Mouse (Mus musculus) liver, embryonic 13.5 days (tissue): ENCODE measurements around the gene Prr3. TPM values are rescaled to one million over a fixed set of nuclear protein-coding genes. Genes with fewer than 3 reads are reported as not detected.
A peak's percentile ranks its signal among the peaks of the same experiment; 100 is the strongest.
"Not testable (repeated sequence)": the region's sequence is repeated elsewhere in the genome, so short reads cannot be mapped to it uniquely, and the experiment has no call there.

Experiments used
- ATAC-seq: fragments of 200-750 bp; cut with Nextera tagmentation; 2 replicates; pipeline ENCODE4 v1.8.0; 2017; ENCODE audit warnings: low read depth, mild to moderate bottlenecking, moderate number of reproducible peaks, moderate library complexity
- DNase-seq: peaks from one replicate; pipeline ENCODE4 v3.0.0; 2022
- H3K27ac ChIP-seq: fragments of 300-500 bp; sonication (generic); 2 replicates; pipeline ENCODE4 v1.5.1; 2015; ENCODE audit warnings: moderate library complexity, mild to moderate bottlenecking, inconsistent platforms
- H3K27me3 ChIP-seq: fragments of 300-500 bp; sonication (generic); 2 replicates; pipeline ENCODE4 v1.6.1; 2015; ENCODE audit warnings: mild to moderate bottlenecking, inconsistent platforms
- H3K36me3 ChIP-seq: fragments of 300-500 bp; sonication (generic); 2 replicates; pipeline ENCODE4 v1.6.1; 2015; ENCODE audit warnings: mild to moderate bottlenecking, inconsistent platforms
- H3K4me1 ChIP-seq: fragments of 300-500 bp; sonication (generic); replicated peaks from 2 replicates; pipeline ENCODE4 v1.6.1; 2015; ENCODE audit warnings: inconsistent platforms
- H3K4me2 ChIP-seq: fragments of 300-500 bp; sonication (generic); 2 replicates; pipeline ENCODE4 v1.6.1; 2015; ENCODE audit warnings: inconsistent platforms, mild to moderate bottlenecking, moderate library complexity
- H3K4me3 ChIP-seq: fragments of 300-500 bp; sonication (generic); replicated peaks from 2 replicates; pipeline ENCODE4 v1.5.1; 2015; ENCODE audit warnings: mild to moderate bottlenecking, inconsistent platforms
- H3K9ac ChIP-seq: fragments of 300-500 bp; sonication (generic); 2 replicates; pipeline ENCODE4 v1.6.1; 2015; ENCODE audit warnings: mild to moderate bottlenecking, inconsistent platforms
- H3K9me3 ChIP-seq: fragments of 300-500 bp; sonication (generic); replicated peaks from 2 replicates; pipeline ENCODE4 v1.6.1; 2016; ENCODE audit warnings: inconsistent platforms
- WGBS: fragments of 180-500 bp; shearing (Covaris S2); methylation state at CpG from one replicate; pipeline ENCODE4 v1.1.7; 2015; ENCODE audit not compliant: insufficient replicate concordance; 5-methylcytosine and 5-hydroxymethylcytosine counted together
- polyA plus RNA-seq: library from polyadenylated mRNA; unstranded; fragments of >200 nt; fragmentation: Nextera tagmentation; extraction: Ambion mirVana; gene quantifications from 2 replicates; pipeline ENCODE4 v1.2.1, GENCODE M21; 2015

The Prr3 gene
- polyA plus RNA-seq, 1 experiment from 2014 or later = 8.3 TPM

- Histone ChIP-seq H3K27ac (peak overlapping the region; percentile 93), H3K36me3 (peaks cover 42% of the 10 kb centered on the region), H3K27me3 (no peaks in the 10 kb centered on the region), H3K9ac (peak overlapping the region; percentile 73), H3K4me1 (peaks cover 83% of the 10 kb centered on the region), H3K4me3 (peak overlapping the region; percentile 62), H3K9me3 (no peaks in the 10 kb centered on the region), H3K4me2 (peak overlapping the region; percentile 66)
- ATAC-seq (no peak), DNase-seq (no peak)
- 51% methylated on average over 3 of the region's 3 CpGs for WGBS
Observed at GRCm38 (mm10) chr17:36019519-36019918, 39.5 kb upstream of the Prr3 start.

GRCm38 (mm10) chr17:36018979-36019378 is 38.9 kb upstream of the Prr3 start:
- WGBS = 30% methylated on average over 2 of the region's 2 CpGs
- ATAC-seq (no peak), DNase-seq (no peak)
- H3K27ac ChIP-seq = peak overlapping the region; percentile 93
- peak overlapping the region; percentile 62 for H3K4me3 ChIP-seq
- H3K4me2 ChIP-seq = peak overlapping the region; percentile 66
- H3K9me3 ChIP-seq = no peaks in the 10 kb centered on the region
- peak overlapping the region; percentile 73 for H3K9ac ChIP-seq
- no peaks in the 10 kb centered on the region for H3K27me3 ChIP-seq
- peaks cover 78% of the 10 kb centered on the region for H3K4me1 ChIP-seq
- peaks cover 47% of the 10 kb centered on the region for H3K36me3 ChIP-seq

DNA sequence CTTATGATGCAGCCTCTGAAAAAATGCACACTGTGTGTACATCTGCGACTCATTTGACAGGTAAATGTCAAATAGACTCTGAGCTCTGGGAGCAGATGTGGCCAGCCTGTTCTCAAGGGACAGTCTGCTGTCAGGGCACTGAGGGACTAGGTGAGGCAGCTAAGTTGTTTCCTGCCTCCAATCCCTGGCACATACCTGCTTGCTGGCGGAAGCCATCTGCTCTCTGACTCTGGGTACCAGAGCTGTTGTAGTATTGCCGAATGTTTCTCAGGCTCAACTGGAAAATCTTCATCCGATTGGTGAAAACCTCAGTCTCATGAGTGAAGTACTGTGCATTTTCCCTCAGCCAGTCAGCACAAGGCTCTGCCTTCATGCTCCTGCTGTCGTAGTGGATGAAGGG is 37.0 kb upstream of the Prr3 start:
- Histone ChIP-seq H3K4me1 (peaks cover 59% of the 10 kb centered on the region), H3K9me3 (no peaks in the 10 kb centered on the region), H3K36me3 (peaks cover 48% of the 10 kb centered on the region), H3K4me2 (peak overlapping the region; percentile 66), H3K27ac (no peak overlapping the region), H3K9ac (no peak overlapping the region), H3K4me3 (no peak overlapping the region), H3K27me3 (no peaks in the 10 kb centered on the region)
- no peak for ATAC-seq
- DNase-seq = no peak
- WGBS = 80% methylated on average over 5 of the region's 5 CpGs

- H3K4me3 ChIP-seq = no peak overlapping the region
- H3K9ac ChIP-seq = no peak overlapping the region
- H3K27ac ChIP-seq = no peak overlapping the region
- no peak overlapping the region for H3K4me2 ChIP-seq
- no peaks in the 10 kb centered on the region for H3K27me3 ChIP-seq
- no peak for ATAC-seq
- H3K9me3 ChIP-seq = no peaks in the 10 kb centered on the region
- peaks cover 42% of the 10 kb centered on the region for H3K36me3 ChIP-seq
- DNase-seq = no peak
- WGBS = 86% methylated on average over 5 of the region's 5 CpGs
- H3K4me1 ChIP-seq = peaks cover 40% of the 10 kb centered on the region
Observed at GRCm38 (mm10) chr17:36014977-36015376, 34.9 kb upstream of the Prr3 start.

DNA sequence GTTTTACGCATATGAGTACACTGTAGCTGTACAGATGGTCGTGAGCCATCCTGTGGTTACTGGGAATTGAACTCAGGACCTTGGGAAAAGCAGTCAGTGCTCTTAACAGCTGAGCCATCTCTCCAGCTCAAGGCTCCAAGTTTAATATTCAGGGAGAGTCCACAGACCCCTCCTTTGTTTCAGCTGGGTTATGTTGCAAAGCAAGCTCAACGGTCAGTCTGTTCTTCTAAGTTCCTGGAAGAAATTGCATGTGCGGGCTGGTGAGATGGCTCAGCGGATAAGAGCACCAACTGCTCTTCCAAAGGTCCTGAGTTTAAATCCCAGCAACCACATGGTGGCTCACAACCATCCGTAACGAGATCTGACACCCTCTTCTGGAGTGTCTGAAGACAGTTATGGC is 24.4 kb upstream of the Prr3 start:
- peaks cover 27% of the 10 kb centered on the region for H3K9me3 ChIP-seq
- H3K4me1 ChIP-seq = peaks cover 41% of the 10 kb centered on the region
- DNase-seq, H3K27me3 ChIP-seq, H3K4me2 ChIP-seq, ATAC-seq, H3K27ac ChIP-seq, H3K9ac ChIP-seq, H3K4me3 ChIP-seq: not testable (repeated sequence)
- 87% methylated on average over 7 of the region's 7 CpGs for WGBS
- H3K36me3 ChIP-seq = peaks cover 58% of the 10 kb centered on the region

- Histone ChIP-seq H3K9me3 (peaks cover 27% of the 10 kb centered on the region), H3K27me3 (no peaks in the 10 kb centered on the region), H3K4me1 (peaks cover 52% of the 10 kb centered on the region), H3K9ac (no peak overlapping the region), H3K4me3 (no peak overlapping the region), H3K27ac (no peak overlapping the region), H3K36me3 (peaks cover 60% of the 10 kb centered on the region), H3K4me2 (no peak overlapping the region)
- ATAC-seq = no peak
- no peak for DNase-seq
- WGBS = 82% methylated on average over 7 of the region's 7 CpGs
Observed at GRCm38 (mm10) chr17:36003331-36003730, 23.3 kb upstream of the Prr3 start.

- H3K4me1 ChIP-seq = peaks cover 65% of the 10 kb centered on the region
- peaks cover 27% of the 10 kb centered on the region for H3K9me3 ChIP-seq
- peak; percentile 83 for DNase-seq
- no peaks in the 10 kb centered on the region for H3K27me3 ChIP-seq
- peak overlapping the region; percentile 12; the same call in 1 of the 2 replicates for H3K4me3 ChIP-seq
- peaks cover 59% of the 10 kb centered on the region for H3K36me3 ChIP-seq
- H3K4me2 ChIP-seq = peak overlapping the region; percentile 58
- H3K27ac ChIP-seq = peak overlapping the region; percentile 92
- WGBS = 52% methylated on average over 6 of the region's 6 CpGs
- H3K9ac ChIP-seq = no peak overlapping the region
- peak; percentile 86 for ATAC-seq
Observed at GRCm38 (mm10) chr17:36001966-36002365, 21.9 kb upstream of the Prr3 start.

DNA sequence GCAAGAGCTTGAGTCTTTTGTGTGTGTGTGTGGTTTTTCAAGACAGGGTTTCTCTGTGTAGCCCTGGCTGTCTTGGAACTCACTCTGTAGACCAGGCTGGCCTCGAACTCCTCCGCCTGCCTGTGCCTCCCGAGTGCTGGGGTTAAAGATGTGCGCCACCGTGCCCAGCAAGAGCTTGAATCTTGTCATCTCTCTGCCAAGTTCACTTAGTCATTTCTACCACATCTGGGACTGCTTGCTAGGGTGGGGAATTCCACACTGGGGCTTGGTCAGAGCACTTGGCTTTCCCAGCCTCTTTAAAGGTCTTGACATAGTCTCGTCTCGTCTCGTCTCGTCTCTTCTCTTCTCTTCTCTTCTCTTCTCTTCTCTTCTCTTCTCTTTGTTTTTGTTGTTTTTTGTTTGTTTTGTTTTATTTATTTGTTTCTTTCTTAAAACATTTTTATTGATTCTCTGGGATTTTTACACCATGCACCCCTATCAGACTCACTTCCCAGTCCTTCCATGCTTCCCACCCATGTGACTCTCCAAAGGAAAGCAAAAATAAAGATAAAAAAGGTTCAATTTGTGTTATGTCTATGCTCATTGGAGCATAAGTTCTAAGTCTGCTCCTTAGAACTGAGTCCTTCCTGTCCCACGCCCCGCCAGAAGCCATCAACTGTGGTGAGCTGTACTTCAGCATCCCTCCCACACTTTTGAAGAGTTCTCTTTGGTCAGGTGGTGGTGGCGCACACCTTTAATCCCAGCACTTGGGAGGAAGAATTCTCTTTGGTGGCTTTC is 21.3 kb upstream of the Prr3 start:
- peak overlapping the region; percentile 92 for H3K27ac ChIP-seq
- peaks cover 71% of the 10 kb centered on the region for H3K4me1 ChIP-seq
- 0 out of 2 replicates have a peak overlapping the region, but pooled peaks have one; percentile 10 for H3K4me3 ChIP-seq
- peaks cover 53% of the 10 kb centered on the region for H3K36me3 ChIP-seq
- DNase-seq (no peak), ATAC-seq (peak; percentile 53)
- H3K9ac ChIP-seq = peak overlapping the region; percentile 47; the same call in 1 of the 2 replicates
- WGBS = 81% methylated on average over 12 of the region's 12 CpGs
- no peaks in the 10 kb centered on the region for H3K27me3 ChIP-seq
- peaks cover 22% of the 10 kb centered on the region for H3K9me3 ChIP-seq
- H3K4me2 ChIP-seq = peak overlapping the region; percentile 58

DNA sequence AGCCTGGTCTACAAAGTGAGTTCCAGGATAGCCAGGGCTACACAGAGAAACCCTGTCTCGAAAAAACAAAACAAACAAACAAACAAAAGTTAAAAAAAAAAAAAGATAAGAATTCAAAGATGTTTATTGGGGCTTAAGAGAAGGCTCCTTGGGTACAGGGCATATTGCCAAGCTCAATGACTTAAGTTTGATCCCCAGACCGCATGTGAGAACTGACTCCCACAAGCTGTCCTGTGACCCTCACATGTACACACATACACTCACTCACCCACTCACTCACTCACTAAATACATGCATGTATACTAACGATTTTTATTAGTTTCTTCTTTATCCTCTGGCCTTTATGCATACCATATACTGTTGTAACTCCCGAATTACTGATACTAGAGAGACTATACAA is 20.3 kb upstream of the Prr3 start:
- ATAC-seq (no peak), DNase-seq (no peak)
- 81% methylated on average over 4 of the region's 4 CpGs for WGBS
- H3K4me2 ChIP-seq = peak overlapping the region; percentile 58
- H3K27ac ChIP-seq = peak overlapping the region; percentile 92
- H3K9me3 ChIP-seq = peaks cover 16% of the 10 kb centered on the region
- no peak overlapping the region for H3K4me3 ChIP-seq
- H3K4me1 ChIP-seq = peaks cover 80% of the 10 kb centered on the region
- H3K36me3 ChIP-seq = peaks cover 43% of the 10 kb centered on the region
- H3K9ac ChIP-seq = peak overlapping the region; percentile 47; the same call in 1 of the 2 replicates
- H3K27me3 ChIP-seq = no peaks in the 10 kb centered on the region

DNA sequence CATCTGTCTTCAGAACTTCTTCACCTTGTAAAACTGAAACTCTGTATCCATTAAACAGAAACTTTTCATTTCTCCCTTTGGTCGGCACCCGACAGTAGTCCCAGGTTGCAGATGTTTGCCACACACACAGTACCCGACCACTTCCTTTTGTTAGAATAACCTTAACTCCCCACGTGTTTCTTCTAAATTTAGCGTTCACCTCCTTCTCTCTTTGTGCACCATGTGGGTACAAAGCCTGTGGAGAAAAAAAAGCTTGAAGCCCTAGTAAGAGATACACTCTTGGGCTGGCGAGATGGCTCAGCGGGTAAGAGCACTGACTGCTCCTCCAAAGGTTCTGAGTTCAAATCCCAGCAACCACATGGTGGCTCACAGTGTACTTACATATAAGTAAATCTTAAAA is 19.3 kb upstream of the Prr3 start:
- ATAC-seq (no peak), DNase-seq (no peak)
- Histone ChIP-seq H3K27me3 (no peaks in the 10 kb centered on the region), H3K9ac (peak overlapping the region; percentile 43; the same call in 1 of the 2 replicates), H3K4me1 (peaks cover 85% of the 10 kb centered on the region), H3K36me3 (peaks cover 34% of the 10 kb centered on the region), H3K27ac (peak overlapping the region; percentile 64), H3K9me3 (peaks cover 16% of the 10 kb centered on the region), H3K4me2 (peak overlapping the region; percentile 58), H3K4me3 (peak overlapping the region; percentile 56)
- WGBS = 48% methylated on average over 7 of the region's 7 CpGs

GRCm38 (mm10) chr17:35998545-35999305 is 18.7 kb upstream of the Prr3 start:
- Histone ChIP-seq H3K27ac (peak overlapping the region; percentile 82), H3K9ac (peak overlapping the region; percentile 67), H3K4me1 (peaks cover 85% of the 10 kb centered on the region), H3K36me3 (peaks cover 27% of the 10 kb centered on the region), H3K4me2 (peak overlapping the region; percentile 58), H3K27me3 (no peaks in the 10 kb centered on the region), H3K9me3 (peaks cover 16% of the 10 kb centered on the region), H3K4me3 (peak overlapping the region; percentile 56)
- ATAC-seq (no peak), DNase-seq (no peak)
- WGBS = 43% methylated on average over 6 of the region's 6 CpGs
